Mouse (Mus musculus): ENCODE measurements around the gene Wtip.
"Not testable (repeated sequence)": the region's sequence is repeated elsewhere in the genome, so short reads cannot be mapped to it uniquely, and the experiment has no call there.

The Wtip gene

GRCm38 (mm10) chr7:34133117-34133762 is at the start of gene Wtip:
TSS of gene Wtip (minus strand) at chr7:34133268.
- DNase-seq (ENCODE audit: low spot score) = no peak

GRCm38 (mm10) chr7:34176241-34176640 is 43.2 kb upstream of the Wtip start:
- not testable (repeated sequence) for DNase-seq (ENCODE audit: low spot score)

- no peak for DNase-seq (ENCODE audit: low spot score)
Observed at GRCm38 (mm10) chr7:34172251-34172650, 39.2 kb upstream of the Wtip start.

- no peak for DNase-seq (ENCODE audit: low spot score)
Observed at GRCm38 (mm10) chr7:34169454-34169853, 36.4 kb upstream of the Wtip start, which contains the start of gene Uba2. TSS of gene Uba2 (minus strand) at chr7:34169599.

GRCm38 (mm10) chr7:34168470-34169251 is 35.6 kb upstream of the Wtip start:
- peak; percentile 66 for DNase-seq (ENCODE audit: low spot score)

GRCm38 (mm10) chr7:34167766-34168469 is 34.9 kb upstream of the Wtip start:
- DNase-seq (ENCODE audit: low spot score) = no peak

GRCm38 (mm10) chr7:34166850-34167249 is 33.8 kb upstream of the Wtip start:
- DNase-seq (ENCODE audit: low spot score) = no peak

GRCm38 (mm10) chr7:34165999-34166398 is 32.9 kb upstream of the Wtip start:
- no peak for DNase-seq (ENCODE audit: low spot score)

GRCm38 (mm10) chr7:34164671-34165070 is 31.6 kb upstream of the Wtip start:
- no peak for DNase-seq (ENCODE audit: low spot score)

- DNase-seq (ENCODE audit: low spot score) = no peak
Observed at GRCm38 (mm10) chr7:34159167-34159566, 26.1 kb upstream of the Wtip start.

- DNase-seq (ENCODE audit: low spot score) = no peak
Observed at GRCm38 (mm10) chr7:34157994-34158393, 24.9 kb upstream of the Wtip start.

GRCm38 (mm10) chr7:34147193-34147592 is 14.1 kb upstream of the Wtip start:
- no peak for DNase-seq (ENCODE audit: low spot score)

- DNase-seq (ENCODE audit: low spot score) = no peak
Observed at GRCm38 (mm10) chr7:34141123-34141522, 8.1 kb upstream of the Wtip start.

- DNase-seq (ENCODE audit: low spot score) = no peak
Observed at GRCm38 (mm10) chr7:34139493-34139892, 6.4 kb upstream of the Wtip start.

- DNase-seq (ENCODE audit: low spot score) = no peak
Observed at GRCm38 (mm10) chr7:34134336-34134735, 1.3 kb upstream of the Wtip start.

GRCm38 (mm10) chr7:34132355-34133079 is 551 bp downstream of the Wtip start:
- no peak for DNase-seq (ENCODE audit: low spot score)

- DNase-seq (ENCODE audit: low spot score) = no peak
Observed at GRCm38 (mm10) chr7:34131959-34132354, 1.1 kb downstream of the Wtip start.

- no peak for DNase-seq (ENCODE audit: low spot score)
Observed at GRCm38 (mm10) chr7:34131118-34131517, 1.9 kb downstream of the Wtip start.

- no peak for DNase-seq (ENCODE audit: low spot score)
Observed at GRCm38 (mm10) chr7:34126291-34126690, 6.8 kb downstream of the Wtip start.

- DNase-seq (ENCODE audit: low spot score) = no peak
Observed at GRCm38 (mm10) chr7:34125346-34125745, 7.7 kb downstream of the Wtip start.

GRCm38 (mm10) chr7:34122987-34123720 is 9.9 kb downstream of the Wtip start:
- no peak for DNase-seq (ENCODE audit: low spot score)

Measured in layer of hippocampus, adult 9-10 months (tissue).